Mouse (Mus musculus) natural killer cell, adult 2 months (primary cell): ENCODE data around the gene Clec3b.
A peak's percentile ranks its signal among the peaks of the same experiment; 100 is the strongest.

Experiments
- DNase-seq, 2 experiments: peaks; one replicate each; pipeline ENCODE4 v3.0.0; 2022; ENCODE audit warnings: low spot score in 2 of 2

Gene Clec3b

DNA sequence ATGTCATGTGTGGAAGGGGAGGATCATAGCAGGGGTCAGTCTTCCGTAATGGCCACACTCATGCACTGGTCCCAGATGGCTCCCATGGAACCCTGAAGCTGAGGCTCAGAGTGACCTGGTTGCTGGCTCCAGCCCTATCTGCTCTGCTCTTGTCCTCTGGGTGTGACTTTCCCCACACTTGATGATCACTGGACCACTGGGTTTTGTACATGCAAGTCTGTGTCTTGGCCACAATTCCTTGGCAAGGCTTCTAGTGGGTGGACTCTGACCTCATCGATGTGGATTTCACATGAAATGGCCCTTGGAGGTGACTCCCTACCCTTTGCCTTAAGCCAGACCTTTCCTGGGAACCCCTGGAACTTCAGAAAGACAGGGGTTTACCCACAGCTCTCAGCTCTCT, 2.4 kb downstream of the Clec3b start:
- no peak for DNase-seq

DNA sequence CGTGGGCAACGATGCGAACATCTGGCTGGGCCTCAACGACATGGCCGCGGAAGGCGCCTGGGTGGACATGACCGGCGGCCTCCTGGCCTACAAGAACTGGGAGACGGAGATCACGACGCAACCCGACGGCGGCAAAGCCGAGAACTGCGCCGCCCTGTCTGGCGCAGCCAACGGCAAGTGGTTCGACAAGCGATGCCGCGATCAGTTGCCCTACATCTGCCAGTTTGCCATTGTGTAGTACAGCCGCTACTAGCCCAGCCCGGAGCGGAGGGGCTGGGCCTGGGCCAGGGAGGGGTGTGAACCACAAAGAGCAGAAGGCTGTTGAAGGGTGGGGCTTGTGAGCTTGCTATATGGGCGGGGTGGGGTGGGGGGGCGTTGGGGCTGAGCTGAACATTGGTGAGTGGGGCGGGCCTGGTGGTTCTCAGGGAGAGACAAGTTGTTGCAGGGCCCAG, 6.2 kb downstream of the Clec3b start:
- peak; percentile 58 to 61 for DNase-seq

DNA sequence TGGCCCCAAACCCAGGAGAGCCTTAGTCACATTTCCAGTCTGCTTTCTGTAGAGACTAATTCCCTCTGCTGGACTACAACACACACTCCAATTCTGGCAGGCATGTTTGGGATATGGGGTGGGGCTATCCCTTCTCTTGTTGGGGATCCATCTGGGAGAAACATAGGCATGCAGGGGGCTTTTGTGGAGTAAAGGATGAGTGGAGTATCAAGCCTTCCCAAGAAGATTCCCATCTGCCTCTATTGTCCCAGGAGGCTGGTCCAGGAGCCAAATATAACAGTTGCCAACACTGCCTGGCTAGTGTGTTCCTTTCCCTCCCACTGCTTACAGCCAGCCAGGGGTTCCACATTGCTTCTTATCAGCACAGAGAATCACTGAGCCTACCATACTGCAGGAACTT, 7.0 kb downstream of the Clec3b start:
- no peak for DNase-seq

DNA sequence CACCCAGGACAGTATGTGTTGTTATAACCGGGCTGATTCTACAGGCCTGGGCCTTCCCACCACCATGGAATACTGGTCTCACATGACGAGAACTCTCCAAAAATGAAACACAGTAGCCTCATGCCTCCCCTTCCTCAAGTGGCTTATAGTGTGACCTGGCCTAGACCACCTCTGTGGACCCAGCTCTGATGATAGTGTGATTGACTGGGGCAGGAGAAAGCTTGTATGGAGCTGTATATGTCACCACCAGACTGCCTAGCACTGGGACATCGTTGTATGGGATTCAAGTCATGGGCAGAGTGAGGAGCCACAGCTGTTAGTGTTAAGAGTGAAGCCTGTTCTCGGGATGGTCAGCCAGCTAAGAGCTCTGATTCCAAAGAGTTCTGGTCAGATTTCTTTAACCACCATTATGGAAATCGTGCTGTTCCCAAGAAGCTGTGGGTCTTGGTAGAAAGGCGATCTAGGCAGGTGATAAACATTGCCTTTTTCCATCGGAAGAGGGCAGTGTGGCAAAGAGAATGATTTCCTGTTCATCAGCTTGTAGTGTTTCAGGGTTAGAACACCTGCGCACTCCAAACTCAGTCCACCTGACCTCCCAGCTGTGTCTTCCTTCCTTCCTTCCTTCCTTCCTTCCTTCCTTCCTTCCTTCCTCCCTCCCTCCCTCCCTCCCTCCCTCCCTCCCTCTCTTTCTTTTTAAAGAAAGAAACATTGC, 7.5 kb downstream of the Clec3b start:
- peak; percentile 20 to 22 for DNase-seq

DNA sequence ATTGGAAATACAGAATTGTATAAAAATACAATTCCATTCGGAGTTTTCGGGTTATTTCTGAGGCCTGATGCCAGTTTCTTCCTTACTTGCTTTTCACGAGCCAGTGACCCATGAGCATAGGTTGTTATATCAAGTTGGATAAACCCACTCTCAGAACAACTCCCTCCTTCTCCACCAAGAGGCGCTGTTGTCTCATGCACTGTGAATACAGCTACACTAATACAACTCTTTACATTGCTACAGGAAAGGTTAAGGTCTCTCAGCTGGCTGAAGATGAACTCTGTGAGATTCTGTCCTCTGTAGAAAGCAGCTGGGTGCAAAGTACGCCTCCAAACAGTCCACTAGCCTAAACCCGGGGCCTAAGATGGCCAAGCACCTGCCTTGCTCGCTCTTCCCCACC, 8.6 kb downstream of the Clec3b start:
- peak; percentile 47 to 48 for DNase-seq

DNA sequence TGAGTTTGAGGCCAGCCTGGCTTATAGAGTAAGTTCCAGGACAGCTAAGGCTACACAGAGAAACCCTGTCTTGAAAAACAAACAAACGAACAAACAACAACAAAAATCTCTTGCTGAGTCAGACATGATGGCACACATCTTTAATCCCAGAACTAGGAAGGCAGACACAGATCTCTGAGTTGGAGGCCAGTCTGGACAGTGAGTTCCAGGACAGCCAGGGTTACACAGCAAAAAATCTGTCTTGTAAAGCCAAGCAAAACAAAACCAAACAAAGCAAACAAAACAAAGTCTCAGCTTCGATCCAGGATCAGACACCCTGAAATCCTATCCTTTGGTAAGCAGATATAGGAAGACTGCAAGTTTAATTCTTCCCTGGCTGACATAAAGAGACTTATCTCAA, 11.0 kb downstream of the Clec3b start:
- DNase-seq, result no peak

DNA sequence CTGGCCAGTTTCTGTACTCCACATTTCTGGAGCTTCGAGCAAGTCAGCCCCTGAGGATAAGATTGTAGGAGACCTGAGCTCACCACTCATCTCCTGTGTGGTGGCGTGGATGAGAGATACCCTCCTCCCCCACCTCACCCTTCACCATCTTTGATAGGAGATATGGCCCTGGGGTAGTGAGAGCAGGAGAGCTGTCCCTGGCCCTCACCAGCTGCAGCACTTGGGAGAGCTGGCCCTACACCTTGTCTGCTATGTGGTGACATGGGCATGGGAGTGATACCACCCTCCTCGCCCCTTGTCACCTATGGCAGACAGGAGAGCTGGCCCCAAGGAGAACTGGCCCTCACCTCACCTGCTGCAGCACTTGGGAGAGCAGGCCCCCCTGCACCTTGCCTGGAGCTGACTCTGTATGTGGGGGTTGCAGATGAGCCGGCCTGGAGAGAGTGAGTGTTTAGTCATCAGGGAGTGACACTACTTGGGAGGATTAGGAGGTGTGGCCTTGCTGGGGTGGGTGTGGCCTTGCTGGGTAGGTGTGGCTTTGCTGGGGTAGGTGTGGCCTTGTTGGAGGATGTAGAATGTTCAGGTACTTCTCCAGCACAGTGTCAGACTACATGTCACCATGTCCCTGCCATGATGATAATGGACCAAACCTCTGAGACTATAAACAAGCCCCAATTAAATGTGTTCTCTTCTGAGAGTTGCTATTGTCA, 12.4 kb downstream of the Clec3b start:
- DNase-seq, result no peak

DNA sequence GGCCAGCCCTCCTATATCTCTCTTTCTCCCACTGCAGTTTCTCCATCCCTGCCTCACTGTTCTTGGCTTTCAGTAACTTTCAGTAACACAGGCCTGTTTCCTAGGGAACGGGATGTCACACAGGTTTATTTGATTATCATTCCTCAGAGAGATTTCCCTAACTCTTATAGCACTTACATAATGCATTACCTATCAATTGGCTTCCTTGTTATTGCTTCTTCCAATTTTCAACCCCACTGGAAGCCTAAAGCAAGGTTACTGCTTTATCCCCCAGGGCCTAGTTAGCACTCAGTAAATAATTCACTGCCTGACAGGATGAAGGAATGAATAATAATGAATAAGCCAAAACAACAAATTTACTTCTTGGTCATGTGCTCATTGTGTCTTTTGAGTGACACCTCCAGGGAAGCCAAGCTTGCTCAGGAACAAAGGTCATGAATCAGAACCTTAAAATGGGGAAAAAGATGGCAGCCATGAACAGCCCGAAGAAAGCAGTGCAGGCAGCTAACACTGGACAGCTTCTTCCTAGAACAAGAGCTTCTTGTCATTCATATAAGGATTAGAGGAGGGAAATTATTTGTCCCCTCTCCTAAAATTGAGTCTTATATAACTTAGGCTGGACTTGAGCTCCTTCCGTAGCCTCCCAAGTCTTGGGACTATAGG, 15.2 kb downstream of the Clec3b start:
- DNase-seq, result no peak

DNA sequence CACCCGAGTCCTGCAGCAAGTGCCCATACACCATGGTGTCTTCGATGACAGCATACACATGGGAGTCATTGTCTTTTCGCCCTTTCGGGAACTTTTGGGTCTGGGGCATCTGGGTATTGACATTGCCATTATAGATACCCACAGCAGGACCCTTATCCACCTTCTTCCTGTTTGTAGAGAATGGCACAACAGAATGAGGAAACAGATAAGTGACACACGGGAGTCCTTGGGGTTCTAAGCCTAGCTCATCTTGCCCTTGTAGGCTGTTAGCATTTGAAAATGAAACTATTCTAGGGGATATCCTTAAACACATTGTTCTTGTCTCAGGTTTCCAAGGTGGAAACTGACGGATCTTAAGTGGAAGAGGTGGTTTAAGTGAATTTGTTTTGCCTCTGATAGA, 23.0 kb downstream of the Clec3b start:
- DNase-seq, result no peak

DNA sequence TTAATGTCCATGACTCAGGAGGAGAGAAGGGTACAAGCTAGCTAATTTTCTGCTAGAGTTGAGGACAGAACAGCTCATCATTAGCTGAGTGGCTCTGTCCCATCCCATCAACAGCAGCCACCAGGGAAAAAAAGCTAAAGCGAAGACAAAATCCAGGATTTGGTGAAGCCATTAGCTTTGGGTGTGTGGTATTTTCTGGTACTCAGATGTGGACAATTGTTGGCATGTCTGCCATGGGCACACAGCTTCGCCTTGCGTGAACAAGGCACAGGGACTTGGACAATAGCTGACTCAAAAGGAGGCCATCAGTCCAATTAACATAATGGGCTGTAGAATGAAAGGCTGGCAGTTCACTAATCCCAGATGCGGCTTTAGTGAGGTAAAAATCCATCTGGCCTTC, 23.6 kb downstream of the Clec3b start:
- DNase-seq, result no peak

DNA sequence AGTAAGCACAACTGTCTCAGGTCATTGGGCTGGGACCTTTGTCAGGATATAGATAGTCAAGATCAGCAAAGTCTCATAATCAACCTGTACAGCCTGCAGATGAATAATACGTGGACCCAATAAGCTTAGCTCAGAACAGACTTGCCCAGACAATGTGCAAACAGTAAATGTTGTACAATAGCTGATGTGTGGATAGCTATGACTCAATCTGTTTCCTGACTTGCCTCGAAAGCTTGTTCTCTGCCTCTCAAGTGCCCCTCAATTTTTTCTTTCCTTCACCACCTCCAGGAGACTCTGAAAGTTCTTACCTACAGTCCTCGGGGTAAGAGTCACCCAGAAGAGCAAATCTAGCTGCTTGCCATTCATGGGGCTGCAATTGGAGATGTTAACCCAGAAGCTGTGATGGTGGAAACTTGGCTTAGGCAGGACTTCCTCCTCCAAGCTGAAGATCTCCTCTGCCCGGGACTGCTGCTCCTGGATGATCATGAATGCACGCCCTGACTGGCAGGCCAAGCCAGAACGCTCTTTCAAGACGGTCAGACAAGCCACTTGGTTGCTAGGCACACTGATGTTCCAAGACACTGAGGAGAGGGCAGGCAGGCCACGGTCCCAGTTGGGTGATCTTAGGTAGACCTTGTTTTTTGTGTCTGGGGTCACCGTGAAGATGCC, 26.8 kb downstream of the Clec3b start:
- no peak for DNase-seq

DNA sequence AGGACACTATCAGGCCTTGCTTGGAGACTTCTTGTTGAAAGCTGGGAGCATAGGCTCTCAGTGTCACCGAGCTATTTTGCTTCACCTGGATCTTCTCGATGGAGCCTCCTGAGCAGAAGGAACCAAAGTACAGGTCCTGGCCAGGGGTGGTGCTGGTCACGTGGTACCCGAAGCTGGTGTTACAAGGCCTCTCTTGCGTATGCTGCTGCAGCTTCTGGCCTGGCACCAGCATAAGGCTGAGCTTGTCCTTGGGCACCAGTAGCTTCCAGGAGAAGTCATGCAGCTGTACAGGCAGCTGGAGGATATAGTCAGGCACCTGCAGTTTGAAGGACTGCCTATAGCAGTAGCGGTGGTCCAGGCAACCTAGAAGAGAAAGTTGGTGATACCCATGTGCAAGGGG, 29.3 kb downstream of the Clec3b start:
- no peak for DNase-seq

DNA sequence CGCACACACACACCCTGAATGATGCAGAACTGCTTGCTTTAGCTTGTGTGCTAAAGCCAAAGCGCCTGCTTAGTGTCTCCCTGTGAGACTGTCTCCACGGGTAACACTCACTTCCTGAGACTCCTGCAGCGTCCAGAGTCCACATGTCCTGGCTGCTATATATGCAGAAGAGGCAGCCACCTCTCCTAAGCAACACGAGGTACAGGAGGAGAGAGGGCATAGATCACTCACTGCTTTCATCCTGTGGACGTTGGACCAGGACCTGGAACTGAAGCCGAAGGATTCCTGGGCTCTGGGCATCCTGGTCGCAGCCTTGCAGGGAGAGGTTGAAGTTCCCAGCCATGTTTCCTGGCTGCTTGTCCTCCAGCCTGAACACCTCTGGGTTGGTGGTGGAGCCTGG, 32.5 kb downstream of the Clec3b start:
- DNase-seq, result no peak

DNA sequence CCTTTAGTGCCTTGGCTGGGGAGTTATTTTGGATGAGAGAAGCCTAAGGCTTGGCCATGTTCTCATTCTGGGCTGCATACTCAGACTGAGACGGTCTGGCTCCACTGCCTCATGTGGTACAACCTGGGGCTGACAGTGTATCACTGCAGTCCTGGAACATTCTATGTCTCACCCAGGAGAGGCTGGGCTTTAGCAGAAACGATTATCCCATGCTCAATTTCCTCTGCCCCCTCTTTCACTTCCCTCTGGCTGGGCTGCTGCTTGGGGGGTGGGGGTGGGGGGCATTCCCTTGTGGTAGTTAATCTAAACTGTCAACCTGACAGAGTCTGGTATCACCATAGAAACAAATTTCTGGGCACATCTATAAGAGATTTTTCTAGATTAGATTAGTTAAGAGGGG, 34.8 kb downstream of the Clec3b start:
- DNase-seq, result no peak

DNA sequence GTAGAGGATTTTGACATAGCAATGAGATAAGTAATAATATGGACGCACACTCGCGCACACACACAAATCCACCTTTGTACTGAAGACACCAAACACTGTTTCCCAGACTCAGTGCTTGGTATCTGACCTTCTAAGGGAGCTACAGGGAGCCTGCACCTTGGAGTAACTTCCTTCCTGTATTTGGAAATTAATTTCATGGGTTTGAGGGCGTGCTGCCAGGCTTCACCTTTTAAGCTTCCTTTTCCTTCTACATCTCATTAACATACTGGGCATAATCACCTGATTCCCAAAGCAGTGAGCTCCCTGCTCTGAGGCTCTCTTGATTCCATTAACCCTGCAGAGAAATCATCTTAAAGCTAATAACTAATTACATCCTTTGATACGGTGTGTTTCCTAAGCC, 35.4 kb downstream of the Clec3b start:
- DNase-seq, result no peak

DNA sequence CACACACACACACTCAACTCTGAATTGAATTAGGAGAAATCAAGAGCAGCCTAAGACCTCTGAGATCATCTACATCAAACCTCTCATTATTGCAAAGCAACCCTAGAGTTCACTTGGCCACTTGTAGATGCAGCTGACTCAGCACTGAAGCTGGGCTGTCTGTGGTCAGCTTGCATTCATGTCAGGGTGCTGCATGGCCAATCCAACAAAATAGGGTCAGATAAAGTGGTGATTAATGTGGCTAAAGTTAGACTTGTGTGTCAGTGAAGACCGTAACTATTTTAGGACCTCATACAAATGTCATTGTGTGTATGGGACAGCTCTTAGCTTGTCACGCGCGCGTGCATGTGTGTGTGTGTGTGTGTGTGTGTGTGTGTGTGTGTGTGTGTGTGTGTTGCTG, 36.8 kb downstream of the Clec3b start:
- DNase-seq, result no peak

DNA sequence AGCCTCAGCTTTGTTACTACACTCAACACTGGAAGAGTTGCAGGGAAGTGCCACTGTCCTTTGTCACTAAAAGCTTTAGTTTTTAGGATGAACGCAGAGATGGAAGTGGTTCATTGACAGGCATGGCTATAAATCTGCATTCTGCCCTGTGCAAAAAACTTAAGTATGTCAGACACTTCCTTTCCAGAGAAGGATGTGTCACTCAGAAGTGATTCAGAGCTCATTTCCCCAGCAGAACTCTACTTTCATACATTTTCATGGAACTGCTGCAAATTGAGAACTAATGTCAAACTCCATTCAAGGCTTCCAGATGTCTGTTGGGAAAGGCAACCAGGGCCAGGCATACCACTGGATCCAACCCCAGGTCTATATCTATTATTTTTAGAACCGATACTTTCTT, 37.5 kb downstream of the Clec3b start:
- no peak for DNase-seq

DNA sequence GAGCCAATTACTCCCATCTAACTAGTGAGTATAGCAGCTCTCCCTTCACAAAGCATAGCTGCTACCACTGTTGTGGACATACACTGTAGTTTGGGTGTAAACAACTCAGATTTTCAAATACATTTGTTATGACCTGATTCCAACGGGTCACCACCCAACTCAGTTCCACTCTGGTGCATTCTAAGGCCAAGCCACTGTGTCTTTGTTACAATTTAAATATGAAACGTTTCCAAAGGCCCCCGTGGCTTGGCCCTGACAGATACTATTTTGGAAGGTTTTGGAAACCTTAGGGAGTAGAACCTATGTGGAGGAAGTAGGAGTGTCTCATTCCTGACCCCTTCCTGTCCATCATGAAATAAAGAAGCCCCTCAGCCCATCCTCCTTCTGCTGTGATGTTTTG, 49.4 kb downstream of the Clec3b start:
- no peak for DNase-seq

DNA sequence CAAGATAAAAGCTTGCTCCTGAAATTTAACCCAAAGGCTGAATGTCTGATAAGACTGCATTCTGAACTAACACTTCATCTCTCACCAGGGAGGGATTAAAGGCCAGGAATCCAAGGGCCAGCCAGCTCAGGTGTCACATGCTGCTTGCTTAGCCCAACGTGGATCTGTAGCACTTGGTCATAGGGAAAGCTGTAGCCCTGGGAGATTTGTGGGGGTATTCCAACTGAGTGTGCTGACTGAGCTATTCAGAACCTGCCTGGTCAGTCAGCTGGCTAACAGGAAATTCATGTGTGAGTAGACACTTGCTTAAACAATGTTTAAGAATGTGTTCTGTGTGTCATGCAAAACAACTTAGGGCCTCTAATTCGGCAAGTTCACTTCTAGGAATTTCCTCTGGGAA, 55.8 kb downstream of the Clec3b start:
- DNase-seq, result no peak

DNA sequence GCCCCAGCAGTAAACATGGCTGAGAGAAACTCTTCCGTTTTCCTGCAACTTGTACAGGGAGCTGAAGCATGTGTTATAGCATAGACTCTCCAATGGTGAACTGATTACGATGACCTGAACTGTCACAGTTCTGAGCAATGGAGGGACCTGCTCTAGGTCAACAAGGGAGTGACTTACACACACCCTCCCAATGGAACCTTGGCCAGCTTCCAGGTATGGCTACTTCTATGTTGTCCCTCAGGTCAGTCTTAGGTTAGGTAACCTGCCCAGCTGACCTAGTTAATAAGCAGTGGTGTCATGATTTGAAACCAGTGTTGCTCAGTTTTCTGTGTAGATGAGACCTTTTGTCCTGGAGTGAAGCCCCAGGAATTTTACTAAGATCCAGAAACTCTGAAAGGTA, 56.2 kb downstream of the Clec3b start:
- no peak for DNase-seq
